Mouse (Mus musculus) midbrain, embryonic 12.5 days (tissue): ENCODE measurements around the gene Ahdc1. TPM values are rescaled to one million over a fixed set of nuclear protein-coding genes. Genes with fewer than 3 reads are reported as not detected.

Source experiments
- ATAC-seq: fragments of 200-750 bp; cut with Nextera tagmentation; 2 replicates; pipeline ENCODE4 v1.8.0; 2017; ENCODE audit warnings: low read depth, moderate TSS enrichment, moderate library complexity; ENCODE audit not compliant: low FRiP score
- H3K27ac ChIP-seq: fragments of 300-500 bp; sonication (generic); replicated peaks from 2 replicates; pipeline ENCODE4 v1.5.1; 2016; ENCODE audit warnings: mild to moderate bottlenecking
- H3K27me3 ChIP-seq: fragments of 300-500 bp; sonication (generic); 2 replicates; pipeline ENCODE4 v1.6.1; 2016; ENCODE audit warnings: mild to moderate bottlenecking
- H3K36me3 ChIP-seq: fragments of 300-500 bp; sonication (generic); 2 replicates; pipeline ENCODE4 v1.6.1; 2016
- H3K4me1 ChIP-seq: fragments of 300-500 bp; sonication (generic); 2 replicates; pipeline ENCODE4 v1.6.1; 2016
- H3K4me2 ChIP-seq: fragments of 300-500 bp; sonication (generic); replicated peaks from 2 replicates; pipeline ENCODE4 v1.6.1; 2016; ENCODE audit warnings: mild to moderate bottlenecking, moderate library complexity
- H3K4me3 ChIP-seq: fragments of 300-500 bp; sonication (generic); 2 replicates; pipeline ENCODE4 v1.5.1; 2016; ENCODE audit warnings: mild to moderate bottlenecking
- H3K9ac ChIP-seq: fragments of 300-500 bp; sonication (generic); replicated peaks from 2 replicates; pipeline ENCODE4 v1.6.1; 2016; ENCODE audit warnings: mild to moderate bottlenecking, moderate library complexity
- H3K9me3 ChIP-seq: fragments of 300-500 bp; sonication (generic); 2 replicates; pipeline ENCODE4 v1.6.1; 2016; ENCODE audit warnings: mild to moderate bottlenecking
- WGBS: fragments of 180-500 bp; shearing (Covaris S2); methylation state at CpG from one replicate; pipeline ENCODE4 v1.1.7; 2016; 5-methylcytosine and 5-hydroxymethylcytosine counted together
- polyA plus RNA-seq: library from polyadenylated mRNA; unstranded; fragments of >200 nt; fragmentation: Nextera tagmentation; extraction: Ambion mirVana; gene quantifications from 2 replicates; pipeline ENCODE4 v1.2.1, GENCODE M21; 2016

Gene Ahdc1
- polyA plus RNA-seq, 1 experiment from 2014 or later, result 9.1 TPM

- no peaks in the 10 kb centered on the region; the same call in 1 of the 2 replicates for H3K27me3 ChIP-seq
- H3K4me3 ChIP-seq, result no peak overlapping the region
- ATAC-seq, result no peak
- H3K9ac ChIP-seq, result no peak overlapping the region; the same call in 1 of the 2 replicates
- no peak overlapping the region for H3K4me2 ChIP-seq
- peaks cover 31% of the 10 kb centered on the region for H3K4me1 ChIP-seq
- no peak overlapping the region; the same call in 1 of the 2 replicates for H3K27ac ChIP-seq
- H3K36me3 ChIP-seq, result peaks cover 14% of the 10 kb centered on the region; the same call in 1 of the 2 replicates
- 67% methylated on average over 5 of the region's 5 CpGs for WGBS
- no peaks in the 10 kb centered on the region for H3K9me3 ChIP-seq
Measured at GRCm38 (mm10) chr4:133078947-133079346, 67.9 kb downstream of the Ahdc1 start.

- peak overlapping the region; percentile 17; the same call in 1 of the 2 replicates for H3K27ac ChIP-seq
- no peak for ATAC-seq
- H3K36me3 ChIP-seq, result peaks cover 14% of the 10 kb centered on the region; the same call in 1 of the 2 replicates
Measured at GRCm38 (mm10) chr4:133079416-133080113, 68.5 kb downstream of the Ahdc1 start.

GRCm38 (mm10) chr4:133080862-133081261 is 69.8 kb downstream of the Ahdc1 start:
- no peak overlapping the region for H3K27ac ChIP-seq
- no peak overlapping the region for H3K4me3 ChIP-seq
- H3K9me3 ChIP-seq, result no peaks in the 10 kb centered on the region
- H3K27me3 ChIP-seq, result peaks cover 15% of the 10 kb centered on the region
- peaks cover 14% of the 10 kb centered on the region; the same call in 1 of the 2 replicates for H3K36me3 ChIP-seq
- H3K9ac ChIP-seq, result no peak overlapping the region
- no peak overlapping the region for H3K4me2 ChIP-seq
- peaks cover 36% of the 10 kb centered on the region for H3K4me1 ChIP-seq
- ATAC-seq, result no peak
- whole genome bisulfite sequencing, result 92% methylated on average over 3 of the region's 3 CpGs

More at GRCm38 (mm10) chr4:133079416-133080113, 68.5 kb downstream of the Ahdc1 start:
- Histone ChIP-seq H3K4me3 (no peak overlapping the region), H3K9ac (no peak overlapping the region), H3K9me3 (no peaks in the 10 kb centered on the region), H3K4me1 (peaks cover 31% of the 10 kb centered on the region), H3K27me3 (peaks cover 3% of the 10 kb centered on the region), H3K4me2 (no peak overlapping the region)
- WGBS, result 48% methylated on average over 7 of the region's 7 CpGs

- 90% methylated on average over 6 of the region's 6 CpGs for WGBS
- peaks cover 14% of the 10 kb centered on the region; the same call in 1 of the 2 replicates for H3K36me3 ChIP-seq
- H3K4me3 ChIP-seq, result no peak overlapping the region
- H3K9ac ChIP-seq, result no peak overlapping the region
- H3K27ac ChIP-seq, result no peak overlapping the region
- peaks cover 17% of the 10 kb centered on the region for H3K27me3 ChIP-seq
- H3K4me2 ChIP-seq, result no peak overlapping the region
- no peak for ATAC-seq
- H3K9me3 ChIP-seq, result no peaks in the 10 kb centered on the region
- peaks cover 44% of the 10 kb centered on the region for H3K4me1 ChIP-seq
Measured at GRCm38 (mm10) chr4:133082216-133082773, 71.2 kb downstream of the Ahdc1 start.

- WGBS, result 27% methylated on average over 3 of the region's 3 CpGs
- ATAC-seq, result no peak
Measured at GRCm38 (mm10) chr4:133083991-133084861, 73.2 kb downstream of the Ahdc1 start.

GRCm38 (mm10) chr4:133085011-133085782 is 74.1 kb downstream of the Ahdc1 start:
- peak overlapping the region; percentile 39 for H3K4me3 ChIP-seq
- H3K27ac ChIP-seq, result peak overlapping the region; percentile 74
- under 1% methylated on average over 50 of the region's 53 CpGs for WGBS
- ATAC-seq, result 0 out of 2 replicates have a peak, but pooled peaks have one; percentile 23
- H3K9me3 ChIP-seq, result no peaks in the 10 kb centered on the region
- peak overlapping the region; percentile 39 for H3K9ac ChIP-seq
- H3K27me3 ChIP-seq, result peaks cover 21% of the 10 kb centered on the region
- peak overlapping the region; percentile 76 for H3K4me2 ChIP-seq
- no peaks in the 10 kb centered on the region for H3K36me3 ChIP-seq
- H3K4me1 ChIP-seq, result peaks cover 47% of the 10 kb centered on the region

More at GRCm38 (mm10) chr4:133083991-133084861, 73.2 kb downstream of the Ahdc1 start:
- Histone ChIP-seq H3K9me3 (no peaks in the 10 kb centered on the region), H3K36me3 (no peaks in the 10 kb centered on the region), H3K9ac (no peak overlapping the region), H3K27me3 (peaks cover 17% of the 10 kb centered on the region), H3K4me1 (peaks cover 47% of the 10 kb centered on the region), H3K27ac (peak overlapping the region; percentile 74), H3K4me2 (peak overlapping the region; percentile 76), H3K4me3 (no peak overlapping the region)

GRCm38 (mm10) chr4:133085783-133086342 is 74.8 kb downstream of the Ahdc1 start:
- Histone ChIP-seq H3K4me1 (peaks cover 53% of the 10 kb centered on the region), H3K9ac (peak overlapping the region; percentile 39; the same call in 1 of the 2 replicates), H3K36me3 (no peaks in the 10 kb centered on the region), H3K4me2 (peak overlapping the region; percentile 76), H3K4me3 (peak overlapping the region; percentile 39; the same call in 1 of the 2 replicates), H3K27ac (peak overlapping the region; percentile 74), H3K9me3 (no peaks in the 10 kb centered on the region), H3K27me3 (peaks cover 21% of the 10 kb centered on the region)
- ATAC-seq, result peak; percentile 50; the same call in 1 of the 2 replicates
- 8% methylated on average over 12 of the region's 12 CpGs for WGBS

- Histone ChIP-seq H3K4me1 (peaks cover 63% of the 10 kb centered on the region), H3K4me2 (no peak overlapping the region), H3K9me3 (no peaks in the 10 kb centered on the region), H3K36me3 (no peaks in the 10 kb centered on the region), H3K27me3 (peaks cover 30% of the 10 kb centered on the region), H3K27ac (no peak overlapping the region), H3K9ac (no peak overlapping the region), H3K4me3 (no peak overlapping the region)
- ATAC-seq, result no peak
- WGBS, result 84% methylated on average over 6 of the region's 6 CpGs
Measured at GRCm38 (mm10) chr4:133087177-133087714, 76.2 kb downstream of the Ahdc1 start.

- H3K4me3 ChIP-seq, result no peak overlapping the region
- H3K4me2 ChIP-seq, result no peak overlapping the region
- 58% methylated on average over 8 of the region's 8 CpGs for WGBS
- peaks cover 68% of the 10 kb centered on the region for H3K4me1 ChIP-seq
- H3K27me3 ChIP-seq, result peaks cover 36% of the 10 kb centered on the region
- ATAC-seq, result no peak
- no peaks in the 10 kb centered on the region for H3K9me3 ChIP-seq
- no peak overlapping the region for H3K9ac ChIP-seq
- no peak overlapping the region for H3K27ac ChIP-seq
- H3K36me3 ChIP-seq, result no peaks in the 10 kb centered on the region
Measured at GRCm38 (mm10) chr4:133087835-133088234, 76.8 kb downstream of the Ahdc1 start.

GRCm38 (mm10) chr4:133089319-133089718 is 78.3 kb downstream of the Ahdc1 start:
- 92% methylated on average over 9 of the region's 9 CpGs for WGBS
- Histone ChIP-seq H3K9ac (no peak overlapping the region), H3K4me2 (no peak overlapping the region), H3K27ac (no peak overlapping the region), H3K4me1 (peaks cover 77% of the 10 kb centered on the region), H3K9me3 (no peaks in the 10 kb centered on the region), H3K4me3 (no peak overlapping the region), H3K27me3 (peaks cover 45% of the 10 kb centered on the region), H3K36me3 (no peaks in the 10 kb centered on the region)
- no peak for ATAC-seq
